Mouse (Mus musculus): ENCODE data around the gene Aadacl4. TPM values are rescaled to one million over a fixed set of nuclear protein-coding genes. Genes with fewer than 3 reads are reported as not detected.
"Not testable (repeated sequence)": the region's sequence is repeated elsewhere in the genome, so short reads cannot be mapped to it uniquely, and the experiment has no call there.

The Aadacl4 gene
- polyA plus RNA-seq (2016; fragmentation: Nextera tagmentation; extraction: Ambion mirVana): not detected in 2 replicates

GRCm38 (mm10) chr4:144613407-144613806, at the start of gene Aadacl4:
Gene Aadacl4 (plus strand): TSS chr4:144613707.
- Histone ChIP-seq H3K27ac (replicated peaks) (no peak within 1 kb of the TSS), H3K36me3 (no peaks in the 10 kb centered on the region), H3K4me1 (no peaks in the 10 kb centered on the region), H3K27me3 (ENCODE audit: low read depth, poor library complexity, severe bottlenecking) (no peaks in the 10 kb centered on the region), H3K4me3 (no peak within 1 kb of the TSS), H3K9me3 (replicated peaks) (peaks cover 68% of the 10 kb centered on the region)
- WGBS: 59% methylated on average over 1 of the region's 1 CpGs
- no peak for DNase-seq (ENCODE audit: low spot score)

- Histone ChIP-seq H3K27ac (replicated peaks) (no peak within 1 kb of the TSS), H3K36me3 (no peaks in the 10 kb centered on the region), H3K27me3 (ENCODE audit: low read depth, poor library complexity, severe bottlenecking) (no peaks in the 10 kb centered on the region), H3K4me3 (no peak within 1 kb of the TSS), H3K4me1 (no peaks in the 10 kb centered on the region), H3K9me3 (replicated peaks) (peaks cover 83% of the 10 kb centered on the region)
- no peak for DNase-seq (ENCODE audit: low spot score)
- WGBS: 92% methylated on average over 1 of the region's 1 CpGs
Measured at GRCm38 (mm10) chr4:144565034-144565433, 48.5 kb upstream of the Aadacl4 start, which contains the start of gene Gm13124. Gene Gm13124 (minus strand): TSS chr4:144565134.

GRCm38 (mm10) chr4:144567752-144568151, 45.8 kb upstream of the Aadacl4 start:
- H3K36me3 ChIP-seq: no peaks in the 10 kb centered on the region
- H3K27me3 ChIP-seq (ENCODE audit: low read depth, poor library complexity, severe bottlenecking): no peaks in the 10 kb centered on the region
- H3K4me3 ChIP-seq: no peak overlapping the region
- H3K4me1 ChIP-seq: no peaks in the 10 kb centered on the region
- peaks cover 57% of the 10 kb centered on the region for H3K9me3 ChIP-seq (replicated peaks)
- no peak for DNase-seq (ENCODE audit: low spot score)
- H3K27ac ChIP-seq (replicated peaks): no peak overlapping the region

DNA sequence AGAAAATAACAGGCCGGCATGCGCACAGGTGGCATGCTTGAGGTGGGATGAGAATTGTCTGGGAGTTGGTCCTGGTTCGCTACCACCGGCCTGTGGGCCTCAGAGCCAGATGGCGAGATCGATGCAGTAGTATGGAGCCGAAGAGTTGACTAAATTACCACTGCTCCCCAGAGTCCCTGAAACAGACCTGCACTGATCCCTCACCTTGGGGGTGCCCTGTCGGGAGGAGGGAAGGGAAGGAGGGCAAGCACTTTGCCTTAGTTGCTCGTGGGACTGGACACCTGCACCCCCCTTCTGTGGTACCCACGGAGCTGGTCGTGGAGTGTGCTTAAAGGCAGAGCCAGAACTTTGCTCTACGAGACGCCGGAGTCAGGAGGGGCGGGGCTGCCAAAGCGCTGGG, 27.3 kb upstream of the Aadacl4 start:
- WGBS: 89% methylated on average over 14 of the region's 16 CpGs
- H3K36me3 ChIP-seq; DNase-seq (ENCODE audit: low spot score); H3K27me3 ChIP-seq (ENCODE audit: low read depth, poor library complexity, severe bottlenecking); H3K27ac ChIP-seq (replicated peaks); H3K4me3 ChIP-seq; H3K4me1 ChIP-seq: not testable (repeated sequence)
- H3K9me3 ChIP-seq (replicated peaks): peaks cover 70% of the 10 kb centered on the region

GRCm38 (mm10) chr4:144592790-144593189, 20.7 kb upstream of the Aadacl4 start:
- H3K9me3 ChIP-seq (replicated peaks): peaks cover 49% of the 10 kb centered on the region
- H3K4me1 ChIP-seq: no peaks in the 10 kb centered on the region
- H3K4me3 ChIP-seq: no peak overlapping the region
- no peaks in the 10 kb centered on the region for H3K27me3 ChIP-seq (ENCODE audit: low read depth, poor library complexity, severe bottlenecking)
- H3K36me3 ChIP-seq: no peaks in the 10 kb centered on the region
- H3K27ac ChIP-seq (replicated peaks): no peak overlapping the region
- DNase-seq (ENCODE audit: low spot score): no peak

- Histone ChIP-seq H3K27me3 (ENCODE audit: low read depth, poor library complexity, severe bottlenecking) (no peaks in the 10 kb centered on the region), H3K4me1 (no peaks in the 10 kb centered on the region), H3K4me3 (no peak overlapping the region), H3K27ac (replicated peaks) (no peak overlapping the region), H3K9me3 (replicated peaks) (peaks cover 78% of the 10 kb centered on the region), H3K36me3 (no peaks in the 10 kb centered on the region)
- 77% methylated on average over 1 of the region's 1 CpGs for WGBS
- no peak for DNase-seq (ENCODE audit: low spot score)
Measured at GRCm38 (mm10) chr4:144614586-144614985, 1.1 kb downstream of the Aadacl4 start.

DNA sequence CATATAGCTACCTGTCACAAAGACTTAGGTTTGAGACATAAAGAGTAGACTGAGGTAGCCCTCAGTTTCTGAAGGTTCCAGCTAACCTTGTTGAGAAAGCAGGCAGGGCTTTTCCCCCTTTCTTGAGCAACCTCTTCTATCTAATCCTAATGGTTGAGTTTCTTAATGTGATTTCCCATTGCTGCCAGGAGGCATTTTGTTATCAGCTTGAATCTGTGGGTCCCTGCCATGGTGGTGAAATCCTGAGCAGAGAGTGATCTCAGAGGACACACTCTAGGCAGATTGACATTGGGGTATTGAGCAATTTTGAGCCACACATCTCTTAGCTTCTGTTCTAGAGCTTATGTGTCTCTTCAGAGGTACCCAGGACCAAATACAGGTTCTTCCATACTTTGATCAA, 24.8 kb downstream of the Aadacl4 start:
- Histone ChIP-seq H3K4me1 (no peaks in the 10 kb centered on the region), H3K27ac (replicated peaks) (no peak overlapping the region), H3K27me3 (ENCODE audit: low read depth, poor library complexity, severe bottlenecking) (no peaks in the 10 kb centered on the region), H3K9me3 (replicated peaks) (peaks cover 60% of the 10 kb centered on the region), H3K4me3 (no peak overlapping the region), H3K36me3 (no peaks in the 10 kb centered on the region)
- no peak for DNase-seq (ENCODE audit: low spot score)

Other genes starting within 250 kb of the Aadacl4 start
- gene Pramef20, start 235.8 kb upstream of the Aadacl4 start, polyA plus RNA-seq (2016; fragmentation: Nextera tagmentation; extraction: Ambion mirVana): not detected in 2 replicates
- gene Pramef12, start 205.2 kb upstream of the Aadacl4 start, polyA plus RNA-seq (2016; fragmentation: Nextera tagmentation; extraction: Ambion mirVana): not detected in 2 replicates
- not detected in 2 replicates for gene 1700012P22Rik, start 174.9 kb upstream of the Aadacl4 start, polyA plus RNA-seq (2016; fragmentation: Nextera tagmentation; extraction: Ambion mirVana)
- gene Gm9944, start 160.4 kb upstream of the Aadacl4 start, polyA plus RNA-seq (2016; fragmentation: Nextera tagmentation; extraction: Ambion mirVana): not detected in 2 replicates
- gene Aadacl3, start 150.0 kb upstream of the Aadacl4 start, polyA plus RNA-seq (2016; fragmentation: Nextera tagmentation; extraction: Ambion mirVana): not detected in 2 replicates
- gene 9430007A20Rik, start 93.9 kb upstream of the Aadacl4 start, polyA plus RNA-seq (2016; fragmentation: Nextera tagmentation; extraction: Ambion mirVana): not detected in 2 replicates
- gene Gm13124, start 48.6 kb upstream of the Aadacl4 start, polyA plus RNA-seq (2016; fragmentation: Nextera tagmentation; extraction: Ambion mirVana): not detected in 2 replicates
- not detected in 2 replicates for gene Gm436, start 72.7 kb downstream of the Aadacl4 start, polyA plus RNA-seq (2016; fragmentation: Nextera tagmentation; extraction: Ambion mirVana)
- not detected in 2 replicates for gene Gm13178, start 107.7 kb downstream of the Aadacl4 start, polyA plus RNA-seq (2016; fragmentation: Nextera tagmentation; extraction: Ambion mirVana)
- not detected in 2 replicates for gene Gm438, start 172.9 kb downstream of the Aadacl4 start, polyA plus RNA-seq (2016; fragmentation: Nextera tagmentation; extraction: Ambion mirVana)